Mouse (Mus musculus) heart, embryonic 16.5 days (tissue): Measurements from ENCODE around the gene Rsph10b. TPM values are rescaled to one million over a fixed set of nuclear protein-coding genes. Genes with fewer than 3 reads are reported as not detected.

Source experiments
- ATAC-seq: fragments of 200-750 bp; cut with Nextera tagmentation; replicated peaks from 2 replicates; pipeline ENCODE4 v1.8.0; 2017; ENCODE audit warnings: moderate number of reproducible peaks; ENCODE audit not compliant: insufficient read depth, low FRiP score; ENCODE audit errors: extremely low read depth
- H3K27ac ChIP-seq: fragments of 300-500 bp; sonication (generic); 2 replicates; pipeline ENCODE4 v1.5.1; 2014; ENCODE audit warnings: mild to moderate bottlenecking, low read length, control low read depth, moderate library complexity
- H3K27me3 ChIP-seq: fragments of 300-500 bp; sonication (generic); 2 replicates; pipeline ENCODE4 v1.6.1; 2014; ENCODE audit warnings: low read length, mixed read lengths; ENCODE audit not compliant: control insufficient read depth, insufficient read depth
- H3K36me3 ChIP-seq: fragments of 300-500 bp; sonication (generic); 2 replicates; pipeline ENCODE4 v1.6.1; 2014; ENCODE audit not compliant: control insufficient read depth, insufficient read depth
- H3K4me1 ChIP-seq: fragments of 300-500 bp; sonication (generic); 2 replicates; pipeline ENCODE4 v1.6.1; 2014; ENCODE audit warnings: low read length, mixed read lengths; ENCODE audit not compliant: control insufficient read depth, insufficient read depth
- H3K4me2 ChIP-seq: fragments of 300-500 bp; sonication (generic); 2 replicates; pipeline ENCODE4 v1.6.1; 2014; ENCODE audit warnings: low read depth, mild to moderate bottlenecking, control low read depth, low read length
- H3K4me3 ChIP-seq: fragments of 300-500 bp; sonication (generic); 2 replicates; pipeline ENCODE4 v1.5.1; 2014; ENCODE audit warnings: mild to moderate bottlenecking, control low read depth, low read length
- H3K9ac ChIP-seq: fragments of 300-500 bp; sonication (generic); 2 replicates; pipeline ENCODE4 v1.6.1; 2014; ENCODE audit warnings: low read length, control low read depth
- H3K9me3 ChIP-seq: fragments of 300-500 bp; sonication (generic); replicated peaks from 2 replicates; pipeline ENCODE4 v1.6.1; 2016; ENCODE audit warnings: low read length; ENCODE audit not compliant: control insufficient read depth
- WGBS: fragments of 180-500 bp; shearing (Covaris S2); extraction: QIAGEN DNeasy Blood & Tissue Kit; methylation state at CpG from one replicate; pipeline ENCODE4 v1.1.7; 2014; 5-methylcytosine and 5-hydroxymethylcytosine counted together
- polyA plus RNA-seq: library from polyadenylated mRNA; unstranded; fragments of >200 nt; fragmentation: Nextera tagmentation; extraction: Ambion mirVana; gene quantifications from 2 replicates; pipeline ENCODE4 v1.2.1, GENCODE M21; 2015

The Rsph10b gene
- polyA plus RNA-seq, 1 experiment from 2014 or later: 1.9 TPM

- no peak for ATAC-seq
- Histone ChIP-seq H3K9me3 (no peaks in the 10 kb centered on the region), H3K27me3 (no peaks in the 10 kb centered on the region), H3K27ac (no peak within 1 kb of the TSS), H3K9ac (no peak within 1 kb of the TSS), H3K36me3 (no peaks in the 10 kb centered on the region), H3K4me2 (no peak within 1 kb of the TSS), H3K4me3 (no peak within 1 kb of the TSS), H3K4me1 (no peaks in the 10 kb centered on the region)
- WGBS: 52% methylated on average over 11 of the region's 11 CpGs
Measured at GRCm38 (mm10) chr5:144026620-144027263, 93.9 kb downstream of the Rsph10b start, which contains the start of gene Ocm. TSS of gene Ocm (minus strand) at chr5:144026670.

- Histone ChIP-seq H3K36me3 (no peaks in the 10 kb centered on the region), H3K4me3 (no peak overlapping the region), H3K27ac (no peak overlapping the region), H3K4me1 (no peaks in the 10 kb centered on the region), H3K4me2 (no peak overlapping the region), H3K9me3 (no peaks in the 10 kb centered on the region), H3K9ac (no peak overlapping the region), H3K27me3 (no peaks in the 10 kb centered on the region)
- WGBS: 84% methylated on average over 7 of the region's 7 CpGs
- ATAC-seq: no peak
Measured at GRCm38 (mm10) chr5:144032491-144032890, 99.7 kb downstream of the Rsph10b start.

- H3K9ac ChIP-seq: no peak overlapping the region
Measured at GRCm38 (mm10) chr5:144034567-144034966, 101.7 kb downstream of the Rsph10b start.

More at GRCm38 (mm10) chr5:144034567-144034966, 101.7 kb downstream of the Rsph10b start:
- H3K27me3 ChIP-seq: no peaks in the 10 kb centered on the region
- no peak overlapping the region for H3K4me3 ChIP-seq
- no peak for ATAC-seq
- H3K4me1 ChIP-seq: no peaks in the 10 kb centered on the region
- no peak overlapping the region for H3K27ac ChIP-seq
- no peaks in the 10 kb centered on the region for H3K9me3 ChIP-seq
- H3K4me2 ChIP-seq: no peak overlapping the region
- H3K36me3 ChIP-seq: no peaks in the 10 kb centered on the region
- WGBS: 44% methylated on average over 7 of the region's 7 CpGs

Other genes with a start within 250 kb of the Rsph10b start
- gene Usp42, start 200.8 kb upstream of the Rsph10b start, polyA plus RNA-seq: 9.7 and 11.3 TPM in 2 replicates
- gene Eif2ak1, start 115.2 kb upstream of the Rsph10b start, polyA plus RNA-seq: 26.3 and 26.4 TPM in 2 replicates
- 0.28 and 0.41 TPM in 2 replicates for gene Ankrd61, start 35.4 kb upstream of the Rsph10b start, polyA plus RNA-seq
- 91.4 and 91.5 TPM in 2 replicates for gene Aimp2, start 23.2 kb upstream of the Rsph10b start, polyA plus RNA-seq
- gene Pms2, start 23.1 kb upstream of the Rsph10b start, polyA plus RNA-seq: 16.7 and 17.6 TPM in 2 replicates
- gene Gm42421, start 4.9 kb upstream of the Rsph10b start, polyA plus RNA-seq: 0.46 TPM in 1 of 2 replicates, not detected in the other
- gene Ccz1, start 81.8 kb downstream of the Rsph10b start, polyA plus RNA-seq: 49.9 and 57.6 TPM in 2 replicates
- 0.64 TPM in 1 of 2 replicates, not detected in the other for gene Ocm, start 93.6 kb downstream of the Rsph10b start, polyA plus RNA-seq
- gene Lmtk2, start 167.4 kb downstream of the Rsph10b start, polyA plus RNA-seq: 3.5 and 4.1 TPM in 2 replicates